Mouse (Mus musculus) MEL (cell line): ENCODE data around the gene Mylk4.

ENCODE experiments used
- CTCF ChIP-seq, 3 experiments: IDR thresholded peaks in 2 of 3; conservative IDR thresholded peaks in 1 of 3; 2 replicates each; pipeline ENCODE4 v1.5.1; 2011 to 2012; ENCODE audit warnings: low read length in 3 of 3, low read depth in 2 of 3, mild to moderate bottlenecking in 2 of 3, improper control_type of control experiment in 1 of 3, inconsistent platforms in 1 of 3, mixed read lengths in 1 of 3, moderate library complexity in 1 of 3; ENCODE audit not compliant: control insufficient read depth in 1 of 3, insufficient read depth in 1 of 3, poor library complexity in 1 of 3, severe bottlenecking in 1 of 3
- EP300 ChIP-seq, 2 experiments: IDR thresholded peaks; 2 replicates each; pipeline ENCODE4 v1.6.1; 2011; ENCODE audit warnings: improper control_type of control experiment in 2 of 2, low read length in 2 of 2, low read depth in 1 of 2, mild to moderate bottlenecking in 1 of 2
- GATA1 ChIP-seq: IDR thresholded peaks from 2 replicates; pipeline ENCODE4 v1.6.1; 2011; ENCODE audit warnings: low read depth, low read length, improper control_type of control experiment
- MAX ChIP-seq: IDR thresholded peaks from 2 replicates; pipeline ENCODE4 v1.6.1; 2011; ENCODE audit warnings: low read length, improper control_type of control experiment
- POLR2A ChIP-seq, 2 experiments: IDR thresholded peaks; 2 replicates each; pipeline ENCODE4 v1.6.1; 2011 to 2012; ENCODE audit warnings: low read length in 2 of 2, mild to moderate bottlenecking in 2 of 2, control low read depth in 1 of 2, improper control_type of control experiment in 1 of 2, low read depth in 1 of 2, moderate library complexity in 1 of 2; ENCODE audit not compliant: control insufficient read depth in 1 of 2, insufficient read depth in 1 of 2, poor library complexity in 1 of 2
- ZKSCAN1 ChIP-seq: IDR thresholded peaks from 2 replicates; pipeline ENCODE4 v1.6.1; 2012; ENCODE audit warnings: low read depth, mild to moderate bottlenecking, inconsistent platforms, low read length, improper control_type of control experiment, moderate library complexity
- ZNF384 ChIP-seq: IDR thresholded peaks from 2 replicates; pipeline ENCODE4 v1.6.1; 2012; ENCODE audit warnings: low read depth, mild to moderate bottlenecking, inconsistent platforms, low read length, improper control_type of control experiment

- TF ChIP-seq MAX (no peak), ZNF384 (no peak), GATA1 (no peak), EP300 (IDR thresholded peaks at IDR 0.05; ENCODE audit: low read depth in 1 of 2, low read length in 2 of 2) (no peak), ZKSCAN1 (no peak), CTCF (IDR thresholded peaks at IDR 0.05 in 2 of 3, conservative IDR thresholded peaks at IDR 0.05 in 1 of 3; ENCODE audit: control insufficient read depth in 1 of 3, insufficient read depth in 1 of 3, low read depth in 2 of 3, low read length in 3 of 3, poor library complexity in 1 of 3, severe bottlenecking in 1 of 3) (no peak), POLR2A (IDR thresholded peaks at IDR 0.05; ENCODE audit: control insufficient read depth in 1 of 2, insufficient read depth in 1 of 2, low read depth in 1 of 2, low read length in 2 of 2, poor library complexity in 1 of 2) (no peak)
Measured at GRCm38 (mm10) chr13:32678998-32679397, 104.8 kb downstream of the Mylk4 start.
